Mouse (Mus musculus) liver, embryonic 18 days (tissue): ENCODE data around the gene Hamp. TPM values are rescaled to one million over a fixed set of nuclear protein-coding genes. Genes with fewer than 3 reads are reported as not detected.

Source experiments
- polyA plus RNA-seq: library from polyadenylated mRNA; depleted of rRNA; stranded (reverse); fragments of >200 nt; gene quantifications from 2 replicates; pipeline ENCODE4 v1.2.3, GENCODE M21; 2012; rRNA removed

Hamp gene
- 30.9 and 57.5 TPM in 2 replicates for polyA plus RNA-seq

GRCm38 (mm10) chr7:30943909-30944635, at the start of gene Hamp:
Gene Hamp, minus strand, starts transcription at chr7:30944032.

DNA sequence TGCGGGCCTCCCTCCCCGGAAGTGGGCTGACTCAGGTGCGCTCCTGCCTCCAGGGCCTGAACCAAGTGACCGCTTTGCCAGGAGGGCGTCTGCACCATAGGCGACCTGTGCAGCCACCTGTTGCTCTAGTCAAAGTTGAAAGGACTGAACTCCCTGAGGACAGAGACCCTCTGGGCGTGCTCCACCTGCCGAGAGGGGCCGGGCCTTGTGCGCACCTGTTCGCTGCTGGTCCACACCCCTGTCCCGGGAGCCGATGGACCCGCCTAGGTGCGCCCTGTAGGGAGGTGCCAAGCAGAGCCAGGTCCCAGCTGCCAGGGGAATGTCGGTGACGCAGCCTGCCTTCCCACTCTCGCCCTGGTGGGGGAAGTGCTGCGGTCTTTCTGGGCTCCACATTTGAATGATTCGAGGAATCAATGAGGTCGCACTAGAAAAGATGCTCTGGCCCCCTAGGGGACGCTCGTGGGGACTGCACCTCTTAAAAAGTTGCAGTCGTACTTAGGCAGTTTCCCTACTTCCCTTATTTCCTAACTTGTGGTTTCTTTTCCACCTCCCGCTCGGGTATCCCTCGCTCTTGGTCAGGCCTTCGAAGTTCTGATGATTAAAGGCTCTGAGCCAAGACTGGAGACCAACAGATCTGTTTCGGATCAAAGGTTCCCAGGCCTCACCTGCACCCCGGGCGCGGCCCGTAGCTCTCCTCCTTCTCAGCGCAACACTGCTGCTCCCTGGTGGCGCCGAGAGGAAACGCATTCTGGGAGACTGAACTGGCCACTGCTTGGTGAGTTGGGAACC, 29.9 kb upstream of the Hamp start, which contains the start of gene Fam187b:
Gene Fam187b (plus strand): TSS at position 290 of the 789 bp plus-strand sequence.

GRCm38 (mm10) chr7:30973251-30973500, 29.3 kb upstream of the Hamp start, which contains the start of gene Lsr:
Gene Lsr, minus strand, starts transcription at chr7:30973464.

GRCm38 (mm10) chr7:30956756-30957366, 13.0 kb upstream of the Hamp start, which contains the start of gene Usf2:
Gene Usf2, minus strand, starts transcription at chr7:30956803.

DNA sequence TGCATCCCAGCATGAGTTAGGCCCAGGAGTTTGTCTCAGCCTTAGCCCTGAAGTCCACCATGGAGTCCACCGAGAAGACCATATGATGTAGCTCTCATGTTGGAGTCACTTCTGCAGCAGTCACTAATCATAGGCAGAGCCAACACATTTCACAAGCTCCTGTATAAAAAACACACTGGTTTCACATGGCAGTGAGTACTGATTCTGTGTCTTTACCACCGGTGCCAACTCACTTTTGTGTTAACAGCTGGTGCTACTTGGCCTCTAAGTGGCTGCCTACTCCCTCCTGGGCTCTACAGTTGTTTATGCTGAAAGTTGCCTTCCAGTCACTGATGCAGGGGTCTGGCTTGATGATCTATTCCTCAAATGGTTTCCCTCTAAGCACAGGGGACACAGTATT, 19.3 kb downstream of the Hamp start, which contains the start of gene Hamp2:
Gene Hamp2 (minus strand): TSS at position 101 of the 400 bp plus-strand sequence.

GRCm38 (mm10) chr7:30914732-30915131, 29.1 kb downstream of the Hamp start, which contains the start of gene Mag:
Gene Mag, minus strand, starts transcription at chr7:30914873.

Other genes with a start within 250 kb of the Hamp start
- gene 2200002J24Rik, start 245.1 kb downstream of the Hamp start, polyA plus RNA-seq = 0.24 and 0.43 TPM in 2 replicates
- 2.5 and 3.2 TPM in 2 replicates for gene Atp4a, start 231.8 kb downstream of the Hamp start, polyA plus RNA-seq
- gene Tmem147, start 214.5 kb downstream of the Hamp start, polyA plus RNA-seq = 82.8 and 85.1 TPM in 2 replicates
- 0.06 TPM in 1 of 2 replicates, not detected in the other for gene Gapdhs, start 200.4 kb downstream of the Hamp start, polyA plus RNA-seq
- gene Sbsn, start 192.6 kb downstream of the Hamp start, polyA plus RNA-seq = 0.99 and 1.0 TPM in 2 replicates
- gene Dmkn, start 180.3 kb downstream of the Hamp start, polyA plus RNA-seq = 1.4 and 1.5 TPM in 2 replicates
- gene Krtdap, start 156.1 kb downstream of the Hamp start, polyA plus RNA-seq = 0.16 and 1.4 TPM in 2 replicates
- 1.4 and 1.7 TPM in 2 replicates for gene Ffar2, start 120.3 kb downstream of the Hamp start, polyA plus RNA-seq
- gene Ffar3, start 87.9 kb downstream of the Hamp start, polyA plus RNA-seq = not detected in 2 replicates
- gene Ffar1, start 82.5 kb downstream of the Hamp start, polyA plus RNA-seq = 0.06 and 0.07 TPM in 2 replicates
- gene Cd22, start 63.7 kb downstream of the Hamp start, polyA plus RNA-seq = 3.4 and 4.7 TPM in 2 replicates
- 0.32 and 0.35 TPM in 2 replicates for gene Mag, start 29.2 kb downstream of the Hamp start, polyA plus RNA-seq
- not detected in 2 replicates for gene Hamp2, start 19.4 kb downstream of the Hamp start, polyA plus RNA-seq
- 47.1 and 50.1 TPM in 2 replicates for gene Usf2, start 12.8 kb upstream of the Hamp start, polyA plus RNA-seq
- 31.7 and 32.1 TPM in 2 replicates for gene Lsr, start 29.4 kb upstream of the Hamp start, polyA plus RNA-seq
- gene Fam187b, start 29.8 kb upstream of the Hamp start, polyA plus RNA-seq = 4.2 and 4.8 TPM in 2 replicates
- 21.8 and 22.9 TPM in 2 replicates for gene Fxyd5, start 98.4 kb upstream of the Hamp start, polyA plus RNA-seq
- gene Fxyd7, start 107.4 kb upstream of the Hamp start, polyA plus RNA-seq = 0.53 and 0.70 TPM in 2 replicates
- 186 and 200 TPM in 2 replicates for gene Fxyd1, start 113.2 kb upstream of the Hamp start, polyA plus RNA-seq
- 0.21 and 0.23 TPM in 2 replicates for gene Lgi4, start 115.3 kb upstream of the Hamp start, polyA plus RNA-seq
- 0.85 and 1.2 TPM in 2 replicates for gene Fxyd3, start 132.7 kb upstream of the Hamp start, polyA plus RNA-seq
- gene Hpn, start 171.3 kb upstream of the Hamp start, polyA plus RNA-seq = 217 and 233 TPM in 2 replicates
- 2.8 and 3.3 TPM in 2 replicates for gene Scn1b, start 183.0 kb upstream of the Hamp start, polyA plus RNA-seq
- gene Gramd1a, start 211.9 kb upstream of the Hamp start, polyA plus RNA-seq = 30.3 and 39.3 TPM in 2 replicates